Mouse (Mus musculus) intestine, embryonic 15.5 days (tissue): Measurements from ENCODE around the gene Dok3. TPM values are rescaled to one million over a fixed set of nuclear protein-coding genes. Genes with fewer than 3 reads are reported as not detected.

Experiments
- ATAC-seq: fragments of 200-750 bp; cut with Nextera tagmentation; 2 replicates; pipeline ENCODE4 v1.8.0; 2017; ENCODE audit warnings: moderate TSS enrichment, moderate library complexity
- H3K27ac ChIP-seq: fragments of 300-500 bp; sonication (generic); 2 replicates; pipeline ENCODE4 v1.5.1; 2015; ENCODE audit warnings: mild to moderate bottlenecking, inconsistent platforms
- H3K27me3 ChIP-seq: fragments of 300-500 bp; sonication (generic); replicated peaks from 2 replicates; pipeline ENCODE4 v1.6.1; 2015; ENCODE audit warnings: inconsistent platforms
- H3K36me3 ChIP-seq: fragments of 300-500 bp; sonication (generic); 2 replicates; pipeline ENCODE4 v1.6.1; 2015; ENCODE audit warnings: inconsistent platforms
- H3K4me1 ChIP-seq: fragments of 300-500 bp; sonication (generic); replicated peaks from 2 replicates; pipeline ENCODE4 v1.6.1; 2015; ENCODE audit warnings: inconsistent platforms
- H3K4me2 ChIP-seq: fragments of 300-500 bp; sonication (generic); replicated peaks from 2 replicates; pipeline ENCODE4 v1.6.1; 2015; ENCODE audit warnings: mild to moderate bottlenecking, inconsistent platforms
- H3K4me3 ChIP-seq: fragments of 300-500 bp; sonication (generic); replicated peaks from 2 replicates; pipeline ENCODE4 v1.5.1; 2015; ENCODE audit warnings: inconsistent platforms
- H3K9ac ChIP-seq: fragments of 300-500 bp; sonication (generic); 2 replicates; pipeline ENCODE4 v1.6.1; 2015; ENCODE audit warnings: inconsistent platforms
- H3K9me3 ChIP-seq: fragments of 300-500 bp; sonication (generic); 2 replicates; pipeline ENCODE4 v1.6.1; 2016; ENCODE audit warnings: inconsistent platforms
- WGBS: fragments of 180-500 bp; shearing (Covaris S2); methylation state at CpG from one replicate; pipeline ENCODE4 v1.1.7; 2015; 5-methylcytosine and 5-hydroxymethylcytosine counted together
- polyA plus RNA-seq: library from polyadenylated mRNA; unstranded; fragments of >200 nt; fragmentation: Nextera tagmentation; extraction: Ambion mirVana; gene quantifications from 2 replicates; pipeline ENCODE4 v1.2.1, GENCODE M21; 2015

Gene Dok3
- polyA plus RNA-seq, 1 experiment from 2014 or later = 3.6 TPM

- no peak for ATAC-seq
- Histone ChIP-seq H3K9ac (no peak overlapping the region), H3K27ac (no peak overlapping the region), H3K27me3 (no peaks in the 10 kb centered on the region), H3K36me3 (no peaks in the 10 kb centered on the region), H3K9me3 (no peaks in the 10 kb centered on the region), H3K4me3 (no peak overlapping the region), H3K4me1 (peaks cover 12% of the 10 kb centered on the region), H3K4me2 (no peak overlapping the region)
- WGBS = 83% methylated on average over 6 of the region's 6 CpGs
Observed at GRCm38 (mm10) chr13:55567001-55567400, 37.9 kb upstream of the Dok3 start.

- H3K9me3 ChIP-seq = no peaks in the 10 kb centered on the region
- H3K27ac ChIP-seq = no peak overlapping the region
- no peak overlapping the region for H3K4me2 ChIP-seq
- no peak for ATAC-seq
- no peaks in the 10 kb centered on the region for H3K27me3 ChIP-seq
- no peak overlapping the region for H3K9ac ChIP-seq
- H3K4me3 ChIP-seq = no peak overlapping the region
- WGBS = 78% methylated on average over 7 of the region's 7 CpGs
- H3K4me1 ChIP-seq = no peaks in the 10 kb centered on the region
- no peaks in the 10 kb centered on the region for H3K36me3 ChIP-seq
Observed at GRCm38 (mm10) chr13:55563266-55563879, 34.3 kb upstream of the Dok3 start.

- WGBS = 78% methylated on average over 6 of the region's 6 CpGs
- Histone ChIP-seq H3K36me3 (peaks cover 19% of the 10 kb centered on the region), H3K9me3 (no peaks in the 10 kb centered on the region), H3K4me2 (no peak overlapping the region), H3K4me1 (no peaks in the 10 kb centered on the region), H3K27me3 (no peaks in the 10 kb centered on the region), H3K4me3 (no peak overlapping the region), H3K9ac (no peak overlapping the region), H3K27ac (no peak overlapping the region)
- no peak for ATAC-seq
Observed at GRCm38 (mm10) chr13:55557499-55557898, 28.4 kb upstream of the Dok3 start.

GRCm38 (mm10) chr13:55555921-55556320 is 26.8 kb upstream of the Dok3 start:
- Histone ChIP-seq H3K27ac (no peak overlapping the region), H3K4me2 (no peak overlapping the region), H3K36me3 (peaks cover 19% of the 10 kb centered on the region), H3K4me1 (no peaks in the 10 kb centered on the region), H3K4me3 (no peak overlapping the region), H3K9ac (no peak overlapping the region), H3K9me3 (no peaks in the 10 kb centered on the region), H3K27me3 (no peaks in the 10 kb centered on the region)
- WGBS = 90% methylated on average over 9 of the region's 9 CpGs
- ATAC-seq = no peak

- H3K4me3 ChIP-seq = no peak overlapping the region
- H3K9ac ChIP-seq = no peak overlapping the region
- H3K27ac ChIP-seq = no peak overlapping the region
- peaks cover 44% of the 10 kb centered on the region for H3K36me3 ChIP-seq
- 88% methylated on average over 15 of the region's 15 CpGs for WGBS
- no peaks in the 10 kb centered on the region for H3K9me3 ChIP-seq
- no peak overlapping the region for H3K4me2 ChIP-seq
- ATAC-seq = no peak
- H3K4me1 ChIP-seq = no peaks in the 10 kb centered on the region
- H3K27me3 ChIP-seq = no peaks in the 10 kb centered on the region
Observed at GRCm38 (mm10) chr13:55549061-55549460, 20.0 kb upstream of the Dok3 start.

- no peak overlapping the region for H3K4me3 ChIP-seq
- no peak for ATAC-seq
- 89% methylated on average over 5 of the region's 5 CpGs for WGBS
- H3K4me2 ChIP-seq = no peak overlapping the region
- H3K4me1 ChIP-seq = no peaks in the 10 kb centered on the region
- H3K9ac ChIP-seq = no peak overlapping the region
- H3K27me3 ChIP-seq = no peaks in the 10 kb centered on the region
- no peaks in the 10 kb centered on the region for H3K9me3 ChIP-seq
- peaks cover 44% of the 10 kb centered on the region for H3K36me3 ChIP-seq
- no peak overlapping the region for H3K27ac ChIP-seq
Observed at GRCm38 (mm10) chr13:55548426-55548825, 19.3 kb upstream of the Dok3 start.

GRCm38 (mm10) chr13:55547916-55548315 is 18.8 kb upstream of the Dok3 start:
- Histone ChIP-seq H3K9me3 (no peaks in the 10 kb centered on the region), H3K9ac (no peak overlapping the region), H3K4me1 (no peaks in the 10 kb centered on the region), H3K4me2 (no peak overlapping the region), H3K36me3 (peaks cover 49% of the 10 kb centered on the region), H3K4me3 (no peak overlapping the region), H3K27ac (no peak overlapping the region), H3K27me3 (no peaks in the 10 kb centered on the region)
- WGBS = 91% methylated on average over 2 of the region's 2 CpGs
- no peak for ATAC-seq

- 92% methylated on average over 6 of the region's 6 CpGs for WGBS
Observed at GRCm38 (mm10) chr13:55544792-55545191, 15.7 kb upstream of the Dok3 start.

GRCm38 (mm10) chr13:55543447-55543846 is 14.4 kb upstream of the Dok3 start:
- Histone ChIP-seq H3K4me2 (no peak overlapping the region), H3K9ac (no peak overlapping the region), H3K27ac (no peak overlapping the region), H3K36me3 (peaks cover 70% of the 10 kb centered on the region), H3K4me3 (no peak overlapping the region), H3K9me3 (no peaks in the 10 kb centered on the region), H3K27me3 (no peaks in the 10 kb centered on the region), H3K4me1 (no peaks in the 10 kb centered on the region)
- ATAC-seq = no peak
- WGBS = 91% methylated on average over 8 of the region's 8 CpGs

More at GRCm38 (mm10) chr13:55544792-55545191, 15.7 kb upstream of the Dok3 start:
- Histone ChIP-seq H3K4me2 (no peak overlapping the region), H3K27me3 (no peaks in the 10 kb centered on the region), H3K9me3 (no peaks in the 10 kb centered on the region), H3K4me1 (no peaks in the 10 kb centered on the region), H3K4me3 (no peak overlapping the region), H3K9ac (no peak overlapping the region), H3K27ac (no peak overlapping the region), H3K36me3 (peaks cover 61% of the 10 kb centered on the region)
- ATAC-seq = no peak

GRCm38 (mm10) chr13:55542891-55543290 is 13.8 kb upstream of the Dok3 start:
- H3K36me3 ChIP-seq = peaks cover 67% of the 10 kb centered on the region
- WGBS = 93% methylated on average over 4 of the region's 4 CpGs

GRCm38 (mm10) chr13:55540933-55541332 is 11.8 kb upstream of the Dok3 start:
- Histone ChIP-seq H3K9ac (no peak overlapping the region), H3K36me3 (peaks cover 53% of the 10 kb centered on the region), H3K4me2 (no peak overlapping the region), H3K27ac (no peak overlapping the region), H3K9me3 (no peaks in the 10 kb centered on the region), H3K27me3 (no peaks in the 10 kb centered on the region), H3K4me1 (no peaks in the 10 kb centered on the region), H3K4me3 (no peak overlapping the region)
- 89% methylated on average over 2 of the region's 2 CpGs for WGBS
- no peak for ATAC-seq

More at GRCm38 (mm10) chr13:55542891-55543290, 13.8 kb upstream of the Dok3 start:
- no peaks in the 10 kb centered on the region for H3K4me1 ChIP-seq
- no peak overlapping the region for H3K4me3 ChIP-seq
- H3K9ac ChIP-seq = no peak overlapping the region
- H3K4me2 ChIP-seq = no peak overlapping the region
- no peak overlapping the region for H3K27ac ChIP-seq
- H3K9me3 ChIP-seq = no peaks in the 10 kb centered on the region
- ATAC-seq = no peak
- H3K27me3 ChIP-seq = no peaks in the 10 kb centered on the region

GRCm38 (mm10) chr13:55536194-55537175 is 7.4 kb upstream of the Dok3 start, which contains the start of gene Ddx41:
Ddx41 (minus strand) TSS chr13:55536658.
- H3K4me1 ChIP-seq = peaks cover 8% of the 10 kb centered on the region
- 0 out of 2 replicates have a peak within 1 kb of the TSS, but pooled peaks have one; percentile 56 for H3K27ac ChIP-seq
- H3K4me3 ChIP-seq = peak within 1 kb of the TSS; percentile 94
- H3K9ac ChIP-seq = peak within 1 kb of the TSS; percentile 84
- no peaks in the 10 kb centered on the region for H3K27me3 ChIP-seq
- under 1% methylated on average over 70 of the region's 70 CpGs for WGBS
- peak; percentile 99 for ATAC-seq
- peaks cover 41% of the 10 kb centered on the region for H3K36me3 ChIP-seq
- H3K9me3 ChIP-seq = no peaks in the 10 kb centered on the region
- peak within 1 kb of the TSS; percentile 87 for H3K4me2 ChIP-seq
